Mouse (Mus musculus) stomach, embryonic 15.5 days (tissue): Measurements from ENCODE around the gene Armt1. TPM values are rescaled to one million over a fixed set of nuclear protein-coding genes. Genes with fewer than 3 reads are reported as not detected.
"Not testable (repeated sequence)": the region's sequence is repeated elsewhere in the genome, so short reads cannot be mapped to it uniquely, and the experiment has no call there.

Experiments used
- ATAC-seq: fragments of 200-750 bp; cut with Nextera tagmentation; 2 replicates; pipeline ENCODE4 v1.8.0; 2017; ENCODE audit warnings: low read depth, moderate number of reproducible peaks, moderate TSS enrichment; ENCODE audit not compliant: insufficient read depth, low FRiP score
- H3K27ac ChIP-seq: fragments of 300-500 bp; sonication (generic); 2 replicates; pipeline ENCODE4 v1.5.1; 2015; ENCODE audit warnings: mild to moderate bottlenecking, inconsistent platforms
- H3K27me3 ChIP-seq: fragments of 300-500 bp; sonication (generic); replicated peaks from 2 replicates; pipeline ENCODE4 v1.6.1; 2015; ENCODE audit warnings: inconsistent platforms
- H3K36me3 ChIP-seq: fragments of 300-500 bp; sonication (generic); 2 replicates; pipeline ENCODE4 v1.6.1; 2015; ENCODE audit warnings: inconsistent platforms
- H3K4me1 ChIP-seq: fragments of 300-500 bp; sonication (generic); 2 replicates; pipeline ENCODE4 v1.6.1; 2015; ENCODE audit warnings: inconsistent platforms
- H3K4me2 ChIP-seq: fragments of 300-500 bp; sonication (generic); 2 replicates; pipeline ENCODE4 v1.6.1; 2015; ENCODE audit warnings: mild to moderate bottlenecking, inconsistent platforms
- H3K4me3 ChIP-seq: fragments of 300-500 bp; sonication (generic); replicated peaks from 2 replicates; pipeline ENCODE4 v1.5.1; 2015; ENCODE audit warnings: inconsistent platforms
- H3K9ac ChIP-seq: fragments of 300-500 bp; sonication (generic); 2 replicates; pipeline ENCODE4 v1.6.1; 2015; ENCODE audit warnings: inconsistent platforms
- H3K9me3 ChIP-seq: fragments of 300-500 bp; sonication (generic); 2 replicates; pipeline ENCODE4 v1.6.1; 2016; ENCODE audit warnings: inconsistent platforms
- whole genome bisulfite sequencing: fragments of 180-500 bp; shearing (Covaris S2); methylation state at CpG from one replicate; pipeline ENCODE4 v1.1.7; 2015; 5-methylcytosine and 5-hydroxymethylcytosine counted together
- polyA plus RNA-seq: library from polyadenylated mRNA; unstranded; fragments of >200 nt; fragmentation: Nextera tagmentation; extraction: Ambion mirVana; gene quantifications from 2 replicates; pipeline ENCODE4 v1.2.1, GENCODE M21; 2015

Gene Armt1
- polyA plus RNA-seq, 1 experiment from 2014 or later, result 17.4 TPM

GRCm38 (mm10) chr10:4395321-4395720 lies 36.9 kb upstream of the Armt1 start:
- Histone ChIP-seq H3K27ac (peak overlapping the region; percentile 44), H3K27me3 (no peaks in the 10 kb centered on the region), H3K36me3 (0 out of 2 replicates have a peak, but pooled peaks cover 15% of the 10 kb centered on the region), H3K9me3 (no peaks in the 10 kb centered on the region), H3K9ac (no peak overlapping the region), H3K4me3 (no peak overlapping the region), H3K4me2 (no peak overlapping the region), H3K4me1 (peaks cover 10% of the 10 kb centered on the region; the same call in 1 of the 2 replicates)
- WGBS, result 86% methylated on average over 3 of the region's 3 CpGs
- ATAC-seq, result no peak

- no peak overlapping the region for H3K27ac ChIP-seq
- no peak overlapping the region for H3K4me2 ChIP-seq
- H3K4me3 ChIP-seq, result no peak overlapping the region
- no peaks in the 10 kb centered on the region for H3K4me1 ChIP-seq
- no peak for ATAC-seq
- no peak overlapping the region for H3K9ac ChIP-seq
- no peaks in the 10 kb centered on the region for H3K9me3 ChIP-seq
- H3K36me3 ChIP-seq, result peaks cover 20% of the 10 kb centered on the region; the same call in 1 of the 2 replicates
- 79% methylated on average over 5 of the region's 5 CpGs for WGBS
- no peaks in the 10 kb centered on the region for H3K27me3 ChIP-seq
Observed at GRCm38 (mm10) chr10:4398058-4398457, 34.2 kb upstream of the Armt1 start.

- H3K27me3 ChIP-seq, result no peaks in the 10 kb centered on the region
- peaks cover 21% of the 10 kb centered on the region for H3K36me3 ChIP-seq
- no peaks in the 10 kb centered on the region for H3K9me3 ChIP-seq
- H3K4me2 ChIP-seq, result no peak overlapping the region
- no peak overlapping the region for H3K9ac ChIP-seq
- no peak overlapping the region for H3K27ac ChIP-seq
- no peak overlapping the region for H3K4me3 ChIP-seq
- WGBS, result 57% methylated on average over 5 of the region's 5 CpGs
- peak; percentile 45 for ATAC-seq
- no peaks in the 10 kb centered on the region for H3K4me1 ChIP-seq
Observed at GRCm38 (mm10) chr10:4404895-4405491, 27.3 kb upstream of the Armt1 start.

GRCm38 (mm10) chr10:4405511-4405910 lies 26.8 kb upstream of the Armt1 start:
- H3K36me3 ChIP-seq, result peaks cover 21% of the 10 kb centered on the region
- WGBS, result 78% methylated on average over 5 of the region's 5 CpGs

GRCm38 (mm10) chr10:4407191-4407590 lies 25.1 kb upstream of the Armt1 start:
- Histone ChIP-seq H3K4me1 (no peaks in the 10 kb centered on the region), H3K36me3 (peaks cover 28% of the 10 kb centered on the region), H3K4me2 (no peak overlapping the region), H3K27me3 (no peaks in the 10 kb centered on the region), H3K9me3 (no peaks in the 10 kb centered on the region), H3K9ac (no peak overlapping the region), H3K4me3 (no peak overlapping the region), H3K27ac (no peak overlapping the region)
- no peak for ATAC-seq
- 94% methylated on average over 1 of the region's 1 CpGs for WGBS

More at GRCm38 (mm10) chr10:4405511-4405910, 26.8 kb upstream of the Armt1 start:
- Histone ChIP-seq H3K4me1 (no peaks in the 10 kb centered on the region), H3K4me2 (no peak overlapping the region), H3K27me3 (no peaks in the 10 kb centered on the region), H3K9ac (no peak overlapping the region), H3K4me3 (no peak overlapping the region), H3K9me3 (no peaks in the 10 kb centered on the region), H3K27ac (no peak overlapping the region)
- no peak for ATAC-seq

- ATAC-seq, result no peak
- H3K36me3 ChIP-seq, result peaks cover 13% of the 10 kb centered on the region
- H3K9ac ChIP-seq, result no peak overlapping the region
- no peaks in the 10 kb centered on the region for H3K9me3 ChIP-seq
- no peaks in the 10 kb centered on the region for H3K27me3 ChIP-seq
- no peak overlapping the region for H3K4me3 ChIP-seq
- H3K4me1 ChIP-seq, result no peaks in the 10 kb centered on the region
- 79% methylated on average over 8 of the region's 8 CpGs for WGBS
- H3K27ac ChIP-seq, result no peak overlapping the region
- no peak overlapping the region for H3K4me2 ChIP-seq
Observed at GRCm38 (mm10) chr10:4425245-4425644, 7.0 kb upstream of the Armt1 start.

- Histone ChIP-seq H3K27me3 (no peaks in the 10 kb centered on the region), H3K4me1 (peaks cover 15% of the 10 kb centered on the region; the same call in 1 of the 2 replicates), H3K4me3 (no peak overlapping the region), H3K27ac (no peak overlapping the region), H3K4me2 (no peak overlapping the region), H3K36me3 (peaks cover 5% of the 10 kb centered on the region), H3K9me3 (no peaks in the 10 kb centered on the region), H3K9ac (no peak overlapping the region)
- no peak for ATAC-seq
- 84% methylated on average over 8 of the region's 8 CpGs for WGBS
Observed at GRCm38 (mm10) chr10:4430399-4430798, 1.9 kb upstream of the Armt1 start.

GRCm38 (mm10) chr10:4430826-4431225 lies 1.4 kb upstream of the Armt1 start:
- no peak for ATAC-seq
- Histone ChIP-seq H3K9ac (no peak overlapping the region), H3K4me1 (peaks cover 15% of the 10 kb centered on the region; the same call in 1 of the 2 replicates), H3K27me3 (no peaks in the 10 kb centered on the region), H3K4me2 (peak overlapping the region; percentile 83), H3K4me3 (peak overlapping the region; percentile 69; the same call in 1 of the 2 replicates), H3K27ac (no peak overlapping the region), H3K36me3 (peaks cover under 1% of the 10 kb centered on the region; the same call in 1 of the 2 replicates), H3K9me3 (no peaks in the 10 kb centered on the region)
- 87% methylated on average over 3 of the region's 3 CpGs for WGBS

- H3K9ac ChIP-seq, result peak overlapping the region; percentile 65
- H3K36me3 ChIP-seq, result no peaks in the 10 kb centered on the region
- H3K27ac ChIP-seq, result peak overlapping the region; percentile 62; the same call in 1 of the 2 replicates
- H3K27me3 ChIP-seq, result no peaks in the 10 kb centered on the region
- H3K4me1 ChIP-seq, result peaks cover 15% of the 10 kb centered on the region; the same call in 1 of the 2 replicates
- H3K9me3 ChIP-seq, result no peaks in the 10 kb centered on the region
- 0 out of 2 replicates have a peak, but pooled peaks have one; percentile 6 for ATAC-seq
- H3K4me3 ChIP-seq, result peak overlapping the region; percentile 69
- peak overlapping the region; percentile 83 for H3K4me2 ChIP-seq
- 10% methylated on average over 5 of the region's 5 CpGs for WGBS
Observed at GRCm38 (mm10) chr10:4431746-4432122, 533 bp upstream of the Armt1 start.

GRCm38 (mm10) chr10:4432996-4433755 lies 909 bp downstream of the Armt1 start:
- no peak for ATAC-seq
- H3K36me3 ChIP-seq, result no peaks in the 10 kb centered on the region
- peaks cover 15% of the 10 kb centered on the region; the same call in 1 of the 2 replicates for H3K4me1 ChIP-seq
- H3K4me2 ChIP-seq, result peak overlapping the region; percentile 48
- peak overlapping the region; percentile 37; the same call in 1 of the 2 replicates for H3K9ac ChIP-seq
- no peaks in the 10 kb centered on the region for H3K9me3 ChIP-seq
- H3K4me3 ChIP-seq, result peak overlapping the region; percentile 60
- WGBS, result 7% methylated on average over 19 of the region's 19 CpGs
- no peaks in the 10 kb centered on the region for H3K27me3 ChIP-seq
- H3K27ac ChIP-seq, result peak overlapping the region; percentile 85

- not testable (repeated sequence) for H3K9me3 ChIP-seq, H3K27ac ChIP-seq, ATAC-seq, H3K9ac ChIP-seq, H3K36me3 ChIP-seq, H3K4me3 ChIP-seq, H3K27me3 ChIP-seq
- Histone ChIP-seq H3K4me1 (peaks cover 15% of the 10 kb centered on the region; the same call in 1 of the 2 replicates), H3K4me2 (peak overlapping the region; percentile 48; the same call in 1 of the 2 replicates)
- 84% methylated on average over 2 of the region's 2 CpGs for WGBS
Observed at GRCm38 (mm10) chr10:4433871-4434270, 1.6 kb downstream of the Armt1 start.

- 87% methylated on average over 3 of the region's 3 CpGs for WGBS
- Histone ChIP-seq H3K36me3 (peaks cover 12% of the 10 kb centered on the region; the same call in 1 of the 2 replicates), H3K27me3 (no peaks in the 10 kb centered on the region)
Observed at GRCm38 (mm10) chr10:4435416-4435815, 3.1 kb downstream of the Armt1 start.

More at GRCm38 (mm10) chr10:4435416-4435815, 3.1 kb downstream of the Armt1 start:
- Histone ChIP-seq H3K4me1 (peaks cover 15% of the 10 kb centered on the region; the same call in 1 of the 2 replicates), H3K4me3 (no peak overlapping the region), H3K4me2 (no peak overlapping the region), H3K9me3 (no peaks in the 10 kb centered on the region), H3K9ac (no peak overlapping the region), H3K27ac (no peak overlapping the region)
- no peak for ATAC-seq
